Mouse (Mus musculus) B cell, adult 62 days (primary cell): ENCODE data around the gene Fam219b. TPM values are rescaled to one million over a fixed set of nuclear protein-coding genes. Genes with fewer than 3 reads are reported as not detected.

Source experiments
- total RNA-seq: library from RNA; stranded (reverse); gene quantifications from 4 replicates; pipeline ENCODE4 v1.2.4, GENCODE M21; 2023

Gene Fam219b
- total RNA-seq, result 11.6 to 15.8 TPM (median 11.9 TPM) in 4 replicates

GRCm38 (mm10) chr9:57537044-57537727 is at the start of gene Fam219b:
Fam219b (plus strand) TSS chr9:57537528.

GRCm38 (mm10) chr9:57503622-57504380 is 33.5 kb upstream of the Fam219b start, which contains the start of gene Rpp25:
Rpp25 (plus strand) TSS chr9:57504026.

GRCm38 (mm10) chr9:57521056-57521911 is 16.0 kb upstream of the Fam219b start, which contains the start of gene Cox5a:
Cox5a (plus strand) TSS chr9:57521274.

GRCm38 (mm10) chr9:57552139-57552887 is 15.0 kb downstream of the Fam219b start, which contains the start of gene Mpi:
Mpi (minus strand) TSS chr9:57552763.

GRCm38 (mm10) chr9:57560861-57561710 is 23.8 kb downstream of the Fam219b start, which contains the start of gene Scamp2:
Scamp2 (plus strand) TSS chr9:57560943.

GRCm38 (mm10) chr9:57589224-57590126 is 52.1 kb downstream of the Fam219b start, which contains the start of gene Ulk3:
Ulk3 (plus strand) TSS chr9:57589452.

Other genes with a start within 250 kb of the Fam219b start
- gene Ppcdc, start 97.4 kb upstream of the Fam219b start, total RNA-seq, result 74.8 to 88.2 TPM (median 80.7 TPM) in 4 replicates
- gene Scamp5, start 69.5 kb upstream of the Fam219b start, total RNA-seq, result 0.30 to 0.57 TPM (median 0.53 TPM) in 3 of 4 replicates, not detected in the other
- gene Rpp25, start 33.5 kb upstream of the Fam219b start, total RNA-seq, result 0.43 to 0.95 TPM in 2 of 4 replicates, not detected in the others
- gene Cox5a, start 16.3 kb upstream of the Fam219b start, total RNA-seq, result 84.0 to 104 TPM (median 98.3 TPM) in 4 replicates
- gene Mpi, start 15.2 kb downstream of the Fam219b start, total RNA-seq, result 9.3 to 11.6 TPM (median 11.3 TPM) in 4 replicates
- gene Scamp2, start 23.4 kb downstream of the Fam219b start, total RNA-seq, result 114 to 133 TPM (median 125 TPM) in 4 replicates
- gene Ulk3, start 51.9 kb downstream of the Fam219b start, total RNA-seq, result 88.8 to 105 TPM (median 91.0 TPM) in 4 replicates
- gene Cplx3, start 68.8 kb downstream of the Fam219b start, total RNA-seq, result 0.21 to 0.27 TPM in 2 of 4 replicates, not detected in the others
- 0.50 to 0.69 TPM (median 0.58 TPM) in 4 replicates for gene Lman1l, start 83.2 kb downstream of the Fam219b start, total RNA-seq
- gene Csk, start 116.1 kb downstream of the Fam219b start, total RNA-seq, result 505 to 571 TPM (median 559 TPM) in 4 replicates
- gene Cyp1a2, start 146.2 kb downstream of the Fam219b start, total RNA-seq, result not detected in 4 replicates
- gene Cyp1a1, start 150.4 kb downstream of the Fam219b start, total RNA-seq, result not detected in 4 replicates
- gene Edc3, start 171.0 kb downstream of the Fam219b start, total RNA-seq, result 20.1 to 22.5 TPM (median 20.7 TPM) in 4 replicates
- gene Clk3, start 228.3 kb downstream of the Fam219b start, total RNA-seq, result 200 to 224 TPM (median 217 TPM) in 4 replicates